Mouse (Mus musculus): ENCODE results near the gene Gng12. TPM values are rescaled to one million over a fixed set of nuclear protein-coding genes. Genes with fewer than 3 reads are reported as not detected.
"Not testable (repeated sequence)": the region's sequence is repeated elsewhere in the genome, so short reads cannot be mapped to it uniquely, and the experiment has no call there.

Gene Gng12
- 56.0 and 58.1 TPM in 2 replicates for polyA plus RNA-seq (2015; fragmentation: Nextera tagmentation; extraction: Ambion mirVana)

DNA sequence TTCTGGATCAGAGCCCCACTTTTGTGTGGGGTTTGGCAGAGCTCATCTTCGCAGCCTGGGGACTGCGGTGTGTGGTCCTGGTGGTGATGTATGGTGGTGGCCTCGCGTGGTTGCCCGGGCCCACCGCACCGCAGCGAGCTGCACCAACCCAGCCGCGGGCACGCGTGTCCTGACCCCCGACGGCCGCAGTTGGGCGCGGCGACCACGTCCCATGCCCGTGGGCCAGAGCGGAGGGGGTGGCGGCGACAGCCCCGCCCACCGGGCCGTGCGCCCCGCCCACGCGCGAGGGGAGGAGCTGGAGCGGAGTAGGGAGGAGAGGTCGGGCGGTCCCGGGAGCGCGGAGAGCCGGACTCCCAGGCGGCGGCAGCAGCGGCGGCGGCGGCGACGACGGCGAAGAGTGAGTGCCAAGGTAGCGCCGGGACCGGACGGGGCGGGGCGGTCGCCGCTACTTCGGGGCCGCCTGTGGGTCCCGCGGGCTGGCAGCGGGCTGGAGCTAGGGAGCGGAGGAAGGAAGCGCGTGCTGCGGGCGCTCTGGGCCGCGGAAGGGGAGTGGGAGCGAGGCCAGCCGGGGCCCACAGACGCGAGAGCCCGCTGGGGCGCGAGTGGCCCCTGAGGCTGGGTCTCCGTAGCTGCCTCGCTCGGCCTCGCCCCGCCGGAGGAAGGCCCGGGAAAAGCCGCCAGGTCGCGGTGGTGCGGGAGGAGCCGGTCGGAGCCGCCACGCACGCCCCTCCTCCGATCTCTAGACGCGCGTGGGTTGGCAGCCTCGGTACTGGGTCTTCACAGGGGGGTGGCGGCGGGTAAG lies at the start of gene Gng12:
Gng12 (plus strand) TSS at position 279 of the 802 bp plus-strand sequence.
- no peaks in the 10 kb centered on the region for H3K9me3 ChIP-seq
- H3K9ac ChIP-seq, result peak within 1 kb of the TSS; percentile 91
- under 1% methylated on average over 93 of the region's 98 CpGs for WGBS
- H3K27me3 ChIP-seq, result no peaks in the 10 kb centered on the region; the same call in 1 of the 2 replicates
- peak within 1 kb of the TSS; percentile 60; the same call in 1 of the 2 replicates for H3K27ac ChIP-seq
- H3K4me3 ChIP-seq, result peak within 1 kb of the TSS; percentile 86
- H3K4me1 ChIP-seq, result peaks cover 11% of the 10 kb centered on the region
- H3K36me3 ChIP-seq, result no peaks in the 10 kb centered on the region
- peak; percentile 87 for ATAC-seq (ENCODE audit: insufficient number of reproducible peaks, insufficient read depth, low FRiP score, low TSS enrichment, low read depth)
- peak within 1 kb of the TSS; percentile 84 for H3K4me2 ChIP-seq

DNA sequence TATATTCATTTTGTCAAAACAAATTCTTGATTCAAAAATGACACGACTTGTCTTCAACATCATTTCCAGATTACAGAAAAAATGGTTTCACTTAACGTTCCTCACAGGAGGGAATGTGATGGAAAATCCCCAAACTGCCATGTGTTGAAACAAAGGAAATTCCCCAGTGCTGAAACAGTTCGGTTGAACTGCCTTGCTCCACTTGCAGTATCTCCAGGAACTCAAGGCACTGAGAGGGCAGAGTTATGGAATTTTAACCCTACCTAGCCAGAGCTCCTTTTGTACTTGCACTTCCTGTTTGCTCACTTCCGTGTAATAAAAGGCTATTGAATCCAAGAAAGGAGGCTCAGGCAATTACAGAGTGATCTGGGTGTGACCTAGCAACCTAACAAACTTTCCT lies 47.3 kb upstream of the Gng12 start:
- no peak overlapping the region for H3K9ac ChIP-seq
- H3K36me3 ChIP-seq, result no peaks in the 10 kb centered on the region
- H3K27ac ChIP-seq, result no peak overlapping the region
- no peaks in the 10 kb centered on the region for H3K27me3 ChIP-seq
- no peak overlapping the region for H3K4me2 ChIP-seq
- no peaks in the 10 kb centered on the region for H3K9me3 ChIP-seq
- H3K4me3 ChIP-seq, result no peak overlapping the region
- ATAC-seq (ENCODE audit: insufficient number of reproducible peaks, insufficient read depth, low FRiP score, low TSS enrichment, low read depth), result no peak
- WGBS, result 21% methylated on average over 4 of the region's 4 CpGs
- peaks cover 3% of the 10 kb centered on the region; the same call in 1 of the 2 replicates for H3K4me1 ChIP-seq

DNA sequence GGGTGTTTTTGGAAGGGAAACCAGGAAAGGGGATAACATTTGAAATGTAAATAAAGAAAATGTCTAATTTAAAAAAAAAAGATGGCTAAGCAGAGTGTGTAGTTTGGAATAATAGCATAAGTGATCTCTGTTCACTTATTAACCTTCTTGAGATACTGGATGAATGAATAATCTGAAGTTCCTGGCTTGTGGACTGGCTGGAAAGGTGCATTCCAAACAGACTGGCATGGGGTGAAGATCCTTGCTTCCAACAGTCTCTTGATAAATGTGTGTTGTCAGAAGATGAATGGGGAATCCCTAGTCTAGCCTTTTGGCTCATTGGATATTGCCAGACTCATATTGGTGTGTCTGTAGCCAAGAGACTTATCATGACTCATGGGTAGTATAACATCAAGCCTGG lies 40.0 kb upstream of the Gng12 start:
- Histone ChIP-seq H3K9me3 (no peaks in the 10 kb centered on the region), H3K9ac (no peak overlapping the region), H3K36me3 (no peaks in the 10 kb centered on the region), H3K4me1 (no peaks in the 10 kb centered on the region), H3K27ac (no peak overlapping the region), H3K27me3 (no peaks in the 10 kb centered on the region), H3K4me2 (no peak overlapping the region), H3K4me3 (no peak overlapping the region)
- ATAC-seq (ENCODE audit: insufficient number of reproducible peaks, insufficient read depth, low FRiP score, low TSS enrichment, low read depth), result no peak

DNA sequence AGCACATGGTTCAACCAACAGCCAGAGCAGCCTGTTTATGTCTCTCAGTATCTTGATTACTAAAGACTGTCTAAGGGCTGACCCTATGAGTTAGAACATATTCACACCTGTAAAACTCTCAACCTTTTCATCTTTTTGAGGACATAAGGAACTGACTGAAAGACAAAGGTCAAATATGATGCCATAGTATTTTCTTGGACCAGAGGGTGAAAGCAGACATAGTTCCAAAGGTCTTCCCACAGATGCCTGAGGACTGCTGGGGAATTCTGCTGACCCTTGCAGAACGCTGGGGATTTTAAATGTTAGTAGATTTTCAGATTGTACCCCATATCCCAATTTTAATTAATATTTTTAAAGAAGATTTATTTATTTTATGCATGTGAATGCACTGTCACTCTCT lies 37.8 kb upstream of the Gng12 start:
- ATAC-seq (ENCODE audit: insufficient number of reproducible peaks, insufficient read depth, low FRiP score, low TSS enrichment, low read depth), result no peak
- H3K9ac ChIP-seq, result no peak overlapping the region
- no peak overlapping the region for H3K4me3 ChIP-seq
- H3K9me3 ChIP-seq, result no peaks in the 10 kb centered on the region
- H3K4me1 ChIP-seq, result no peaks in the 10 kb centered on the region
- H3K27ac ChIP-seq, result no peak overlapping the region
- H3K4me2 ChIP-seq, result no peak overlapping the region
- 88% methylated on average over 1 of the region's 1 CpGs for WGBS
- no peaks in the 10 kb centered on the region for H3K27me3 ChIP-seq
- H3K36me3 ChIP-seq, result no peaks in the 10 kb centered on the region

DNA sequence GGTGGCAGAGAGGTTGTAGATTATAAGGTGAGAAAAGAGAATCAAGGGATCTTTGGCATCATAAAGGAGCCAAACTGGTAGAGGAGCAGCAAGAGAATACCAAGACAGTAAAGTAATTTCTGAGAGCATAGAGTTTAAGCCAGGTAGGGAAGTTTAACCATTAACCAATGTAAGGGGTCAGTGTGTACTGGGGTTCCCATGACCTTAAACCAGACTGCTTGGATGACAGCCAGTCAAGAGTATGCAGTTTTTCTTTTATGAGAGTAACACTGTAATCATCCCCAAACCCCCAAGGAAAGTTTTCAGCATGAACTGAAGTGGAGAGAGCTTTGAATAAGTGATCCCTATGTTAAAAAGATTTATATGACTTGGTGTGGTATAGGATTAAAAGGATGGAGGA lies 36.8 kb upstream of the Gng12 start:
- Histone ChIP-seq H3K9me3 (no peaks in the 10 kb centered on the region), H3K36me3 (no peaks in the 10 kb centered on the region), H3K27ac (no peak overlapping the region), H3K4me3 (no peak overlapping the region), H3K27me3 (no peaks in the 10 kb centered on the region), H3K9ac (no peak overlapping the region), H3K4me2 (no peak overlapping the region), H3K4me1 (no peaks in the 10 kb centered on the region)
- ATAC-seq (ENCODE audit: insufficient number of reproducible peaks, insufficient read depth, low FRiP score, low TSS enrichment, low read depth), result no peak

DNA sequence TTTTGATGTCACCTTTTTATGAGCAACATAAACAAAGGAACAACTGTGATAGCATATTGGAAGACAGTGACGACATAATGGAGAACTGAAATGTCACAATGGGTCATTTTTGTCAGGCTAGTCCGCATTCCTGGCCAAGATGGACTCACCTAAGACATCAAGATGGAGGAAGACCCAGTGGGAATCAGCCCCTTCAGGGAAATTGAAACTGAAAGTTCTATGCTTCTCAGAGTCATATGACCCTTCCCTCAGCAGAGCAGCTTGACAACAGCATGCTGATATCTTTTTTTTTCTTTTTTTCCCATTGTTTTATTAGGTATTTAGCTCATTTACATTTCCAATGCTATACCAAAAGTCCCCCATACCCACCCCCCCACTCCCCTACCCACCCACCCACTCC lies 31.7 kb upstream of the Gng12 start:
- Histone ChIP-seq H3K36me3 (no peaks in the 10 kb centered on the region), H3K4me3 (no peak overlapping the region), H3K27me3 (no peaks in the 10 kb centered on the region), H3K9ac (no peak overlapping the region), H3K9me3 (no peaks in the 10 kb centered on the region), H3K4me2 (no peak overlapping the region), H3K4me1 (no peaks in the 10 kb centered on the region), H3K27ac (no peak overlapping the region)
- 78% methylated on average over 2 of the region's 2 CpGs for WGBS
- ATAC-seq (ENCODE audit: insufficient number of reproducible peaks, insufficient read depth, low FRiP score, low TSS enrichment, low read depth), result no peak

DNA sequence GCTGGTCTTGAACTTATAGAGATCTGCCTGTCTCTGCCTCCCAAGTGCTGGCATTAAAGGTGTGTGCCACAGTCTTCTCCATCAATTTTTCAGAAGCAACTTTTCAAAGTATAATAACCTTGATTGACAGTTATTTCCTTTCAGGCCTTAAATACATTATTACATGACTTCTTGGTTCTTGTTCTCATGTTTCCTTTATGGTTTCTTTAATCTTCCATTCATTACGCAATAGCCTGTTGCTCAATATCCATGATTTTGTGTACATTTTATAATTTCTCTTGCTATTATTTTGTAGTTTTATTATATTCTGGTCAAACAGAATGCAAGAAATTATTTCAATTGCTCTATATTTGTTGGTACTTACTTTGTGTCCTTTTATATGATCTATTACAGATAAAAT lies 29.9 kb upstream of the Gng12 start:
- Histone ChIP-seq H3K36me3 (no peaks in the 10 kb centered on the region), H3K4me1 (no peaks in the 10 kb centered on the region), H3K4me2 (no peak overlapping the region), H3K27me3 (no peaks in the 10 kb centered on the region), H3K27ac (no peak overlapping the region), H3K4me3 (no peak overlapping the region), H3K9me3 (no peaks in the 10 kb centered on the region), H3K9ac (no peak overlapping the region)
- 90% methylated on average over 1 of the region's 1 CpGs for WGBS
- ATAC-seq (ENCODE audit: insufficient number of reproducible peaks, insufficient read depth, low FRiP score, low TSS enrichment, low read depth), result no peak

DNA sequence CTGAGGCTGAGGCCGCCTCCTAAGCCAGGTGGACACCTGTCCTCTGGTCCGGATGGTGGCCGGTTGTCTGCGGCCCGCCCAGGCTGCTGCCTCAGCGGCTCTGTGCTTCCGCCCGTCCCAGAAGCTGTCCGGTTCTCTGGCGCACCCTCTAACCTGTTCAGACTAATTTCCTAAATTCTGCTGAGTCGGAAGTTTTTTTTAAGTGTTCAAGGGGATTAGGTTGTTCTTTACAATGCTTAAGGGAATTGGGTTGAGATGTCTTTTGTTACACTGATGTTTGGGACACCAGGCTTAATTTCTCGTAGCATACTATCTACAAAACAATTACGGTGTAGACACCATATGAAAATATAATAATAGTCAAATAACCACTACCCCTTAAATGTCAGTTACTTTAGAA lies 19.1 kb upstream of the Gng12 start:
- not testable (repeated sequence) for H3K27me3 ChIP-seq; H3K4me1 ChIP-seq; H3K4me2 ChIP-seq; H3K9me3 ChIP-seq; H3K36me3 ChIP-seq; H3K9ac ChIP-seq; ATAC-seq (ENCODE audit: insufficient number of reproducible peaks, insufficient read depth, low FRiP score, low TSS enrichment, low read depth); H3K4me3 ChIP-seq; H3K27ac ChIP-seq
- 91% methylated on average over 12 of the region's 13 CpGs for WGBS

DNA sequence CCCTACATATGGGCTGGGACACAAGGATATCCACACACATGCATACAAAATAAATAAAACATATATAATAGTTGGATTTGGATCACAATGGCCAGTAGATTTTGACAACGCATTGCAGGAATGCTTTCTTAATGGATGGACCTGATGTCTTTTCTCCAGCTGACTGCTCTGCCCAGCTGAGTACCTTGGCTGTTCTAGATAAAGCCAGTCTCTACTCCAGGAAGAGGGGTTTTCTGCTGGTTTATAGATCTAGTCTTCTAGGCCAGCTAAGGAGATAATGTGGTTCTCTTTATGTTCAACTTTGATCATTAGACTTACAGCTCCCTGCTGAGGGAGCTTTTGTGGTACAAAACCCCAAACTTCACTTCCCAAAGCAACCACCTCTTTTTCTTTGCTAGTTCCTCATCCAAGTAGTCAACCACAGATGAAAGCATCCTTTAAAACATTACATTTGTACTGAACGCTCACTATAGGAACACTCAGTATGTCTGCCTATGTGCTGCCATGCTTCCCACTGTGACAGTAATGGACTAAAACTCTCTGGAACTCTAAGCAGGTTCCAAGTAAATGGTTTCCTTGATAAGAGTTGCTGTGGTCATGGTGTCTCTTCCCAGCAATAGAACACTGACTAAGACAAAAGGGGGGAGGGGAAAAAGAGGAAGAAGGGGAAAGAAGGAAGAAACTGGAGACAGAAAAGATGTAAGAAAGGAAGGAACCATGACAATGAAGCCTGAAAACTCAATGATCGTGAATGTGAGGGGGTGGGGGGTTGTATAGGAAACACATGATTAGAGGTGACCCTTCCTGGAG lies 5.6 kb upstream of the Gng12 start:
- Histone ChIP-seq H3K4me2 (no peak overlapping the region), H3K27me3 (no peaks in the 10 kb centered on the region; the same call in 1 of the 2 replicates), H3K36me3 (no peaks in the 10 kb centered on the region), H3K4me3 (no peak overlapping the region), H3K9ac (no peak overlapping the region), H3K9me3 (no peaks in the 10 kb centered on the region), H3K27ac (no peak overlapping the region), H3K4me1 (no peaks in the 10 kb centered on the region)
- no peak for ATAC-seq (ENCODE audit: insufficient number of reproducible peaks, insufficient read depth, low FRiP score, low TSS enrichment, low read depth)
- 90% methylated on average over 3 of the region's 3 CpGs for WGBS

DNA sequence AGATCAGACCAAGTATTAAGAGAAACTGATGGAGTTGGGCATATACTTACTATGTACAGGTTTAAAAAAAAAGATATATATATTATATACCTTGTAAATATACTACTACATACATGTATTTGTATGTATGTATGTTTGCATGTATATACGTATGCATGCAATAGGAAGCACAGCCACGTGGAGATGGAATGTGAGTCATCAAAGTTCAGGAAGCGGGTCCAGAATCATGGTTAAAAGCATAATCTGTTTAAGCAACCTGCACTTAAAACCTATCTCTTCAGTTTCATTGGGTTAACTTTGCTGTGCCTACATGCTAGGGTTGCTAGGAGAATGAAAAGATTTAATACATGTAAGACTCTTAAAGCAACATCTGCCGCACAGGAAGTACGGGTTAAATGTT lies 2.2 kb upstream of the Gng12 start:
- ATAC-seq (ENCODE audit: insufficient number of reproducible peaks, insufficient read depth, low FRiP score, low TSS enrichment, low read depth), result no peak
- no peaks in the 10 kb centered on the region for H3K36me3 ChIP-seq
- H3K4me2 ChIP-seq, result no peak overlapping the region
- H3K27ac ChIP-seq, result no peak overlapping the region
- H3K9ac ChIP-seq, result no peak overlapping the region
- H3K4me1 ChIP-seq, result peaks cover 11% of the 10 kb centered on the region
- 73% methylated on average over 5 of the region's 5 CpGs for WGBS
- no peaks in the 10 kb centered on the region for H3K9me3 ChIP-seq
- H3K4me3 ChIP-seq, result no peak overlapping the region
- H3K27me3 ChIP-seq, result no peaks in the 10 kb centered on the region; the same call in 1 of the 2 replicates

DNA sequence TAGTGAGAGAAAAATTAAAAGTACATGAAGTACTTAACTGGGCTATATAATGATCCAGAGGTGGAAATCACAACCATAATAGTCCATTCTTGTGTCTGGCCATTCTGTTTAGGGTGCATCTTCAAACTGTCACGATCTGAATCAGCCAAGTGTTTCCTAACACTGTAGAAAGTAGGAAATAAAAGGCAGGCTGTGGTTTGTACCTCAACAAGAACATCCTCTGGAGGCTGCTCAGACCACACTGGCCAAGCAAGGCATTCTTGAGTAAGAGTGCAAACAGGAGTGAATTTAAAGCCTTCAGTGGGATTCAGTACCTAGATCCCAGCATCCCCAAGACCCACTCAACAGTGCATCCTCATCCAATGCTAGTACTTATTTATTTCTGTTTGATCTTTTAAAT lies 1.2 kb upstream of the Gng12 start:
- 71% methylated on average over 1 of the region's 1 CpGs for WGBS

More for the DNA sequence above, 1.2 kb upstream of the Gng12 start:
- no peak overlapping the region for H3K4me3 ChIP-seq
- H3K4me1 ChIP-seq, result peaks cover 11% of the 10 kb centered on the region
- no peaks in the 10 kb centered on the region for H3K9me3 ChIP-seq
- no peaks in the 10 kb centered on the region; the same call in 1 of the 2 replicates for H3K27me3 ChIP-seq
- H3K36me3 ChIP-seq, result no peaks in the 10 kb centered on the region
- no peak for ATAC-seq (ENCODE audit: insufficient number of reproducible peaks, insufficient read depth, low FRiP score, low TSS enrichment, low read depth)
- H3K4me2 ChIP-seq, result no peak overlapping the region
- H3K9ac ChIP-seq, result no peak overlapping the region
- H3K27ac ChIP-seq, result no peak overlapping the region
